Mouse (Mus musculus) splenic B cell, adult 2 months (primary cell): ENCODE measurements around the gene Gtdc1.

Source experiments
- DNase-seq: peaks from one replicate; pipeline ENCODE4 v3.0.0-alpha.2; 2011; ENCODE audit warnings: low read depth, low spot score
- H3K27me3 ChIP-seq: 2 replicates; pipeline ENCODE4 v1.6.1; 2012; ENCODE audit warnings: mild to moderate bottlenecking, low read length, moderate library complexity, mixed read lengths; ENCODE audit not compliant: control insufficient read depth, poor library complexity, insufficient read depth, severe bottlenecking
- H3K36me3 ChIP-seq: 2 replicates; pipeline ENCODE4 v1.6.1; 2012; ENCODE audit warnings: mild to moderate bottlenecking, low read length, moderate library complexity, mixed read lengths; ENCODE audit not compliant: control insufficient read depth, poor library complexity, insufficient read depth, severe bottlenecking

Gene Gtdc1

DNA sequence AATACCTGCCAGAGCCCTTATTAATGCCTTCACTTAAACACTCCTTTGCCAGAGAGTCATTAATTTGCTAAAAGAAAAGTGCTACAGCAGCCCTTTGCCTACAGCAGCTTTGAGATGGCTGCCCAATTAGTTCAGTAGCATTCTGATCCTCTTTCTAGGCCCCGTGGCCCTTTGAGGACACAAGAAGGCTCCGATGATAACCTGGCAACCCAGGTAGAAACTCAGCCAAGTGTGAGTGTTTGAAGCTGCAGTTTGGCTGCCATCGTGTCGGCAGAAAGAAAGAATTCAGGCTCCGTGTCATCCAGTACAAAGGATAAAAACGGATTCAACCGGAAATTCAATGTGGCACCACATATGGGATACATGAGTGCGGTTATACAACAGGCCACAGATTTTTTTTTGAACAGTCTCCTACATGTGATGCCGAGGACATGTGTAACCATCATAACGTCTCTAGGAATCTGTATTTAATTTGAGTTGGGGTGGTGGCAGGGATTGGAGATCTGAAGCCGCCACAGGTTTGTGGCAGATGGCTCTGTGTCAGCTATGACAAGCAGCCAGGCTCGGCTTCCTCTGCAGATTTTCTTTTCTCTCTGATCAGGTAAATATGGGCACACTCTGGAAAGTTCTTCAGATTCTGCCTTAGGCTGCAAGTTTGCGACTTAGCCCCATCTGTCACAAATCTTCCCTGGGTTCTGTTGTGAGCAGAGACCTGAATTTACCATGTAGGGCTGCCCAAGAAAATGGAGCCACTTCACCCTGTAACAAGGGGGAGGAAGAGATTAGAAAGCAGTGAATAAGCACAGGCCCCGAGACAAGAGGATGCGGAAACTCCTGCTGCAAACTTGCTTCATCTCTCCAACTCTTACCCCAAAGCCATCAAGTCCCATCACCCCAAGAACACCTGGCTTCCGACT, 362.4 kb downstream of the Gtdc1 start:
- no peak for DNase-seq
- H3K27me3 ChIP-seq, result no peaks in the 10 kb centered on the region
- no peaks in the 10 kb centered on the region for H3K36me3 ChIP-seq

DNA sequence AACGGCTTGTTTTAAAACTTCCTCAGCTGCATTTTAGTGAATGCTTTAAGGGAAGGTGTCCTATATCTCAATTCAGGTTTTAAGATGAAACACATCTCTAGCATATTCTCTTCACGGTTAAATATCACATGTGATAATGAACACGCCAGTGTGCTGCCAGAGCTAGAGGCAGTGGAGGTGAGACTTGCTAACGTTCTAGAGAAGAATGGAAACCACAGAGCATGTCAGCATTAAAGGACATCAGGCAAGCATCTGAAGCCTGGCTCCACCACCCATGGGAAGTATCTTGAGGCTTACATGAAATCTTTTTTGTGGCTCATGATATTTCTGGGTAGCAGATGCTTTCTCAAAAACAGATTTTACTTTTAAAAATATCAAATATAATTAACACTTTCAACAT, 365.7 kb downstream of the Gtdc1 start:
- no peak for DNase-seq
- H3K36me3 ChIP-seq, result no peaks in the 10 kb centered on the region
- H3K27me3 ChIP-seq, result no peaks in the 10 kb centered on the region

DNA sequence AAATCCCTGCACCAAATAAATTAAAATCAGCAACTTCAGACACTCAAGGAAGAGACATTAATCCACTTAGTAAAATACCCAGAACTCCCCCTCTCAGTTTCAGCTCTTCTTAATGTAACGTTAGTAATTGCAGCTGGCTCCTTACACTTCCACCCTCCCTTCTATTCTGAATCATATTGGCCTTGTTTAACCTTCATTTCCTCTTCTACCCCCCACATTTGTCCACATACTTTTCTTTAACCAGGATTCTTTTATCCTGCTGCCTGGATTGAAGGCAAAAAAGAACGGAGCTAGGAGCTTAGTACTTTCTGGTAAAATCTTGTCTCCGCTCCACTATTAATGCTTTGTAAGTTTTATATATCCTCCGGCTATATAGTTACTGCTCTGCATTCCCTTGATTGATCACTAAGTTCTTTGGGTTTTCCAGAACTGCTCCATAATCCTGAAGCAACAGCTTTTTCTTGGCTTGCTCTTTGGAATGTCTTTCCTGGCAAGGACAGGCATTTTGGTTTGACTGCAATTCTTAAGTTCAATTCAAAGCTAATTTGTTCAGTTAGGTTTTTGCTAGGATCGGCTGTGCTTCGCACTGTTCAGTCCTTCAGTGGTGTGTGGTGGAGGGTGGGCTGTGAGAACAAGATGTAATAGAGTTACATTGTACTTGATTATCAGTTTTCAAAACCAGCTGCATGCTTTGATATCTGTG, 368.1 kb downstream of the Gtdc1 start:
- DNase-seq, result no peak
- Histone ChIP-seq H3K36me3 (no peaks in the 10 kb centered on the region), H3K27me3 (no peaks in the 10 kb centered on the region)

DNA sequence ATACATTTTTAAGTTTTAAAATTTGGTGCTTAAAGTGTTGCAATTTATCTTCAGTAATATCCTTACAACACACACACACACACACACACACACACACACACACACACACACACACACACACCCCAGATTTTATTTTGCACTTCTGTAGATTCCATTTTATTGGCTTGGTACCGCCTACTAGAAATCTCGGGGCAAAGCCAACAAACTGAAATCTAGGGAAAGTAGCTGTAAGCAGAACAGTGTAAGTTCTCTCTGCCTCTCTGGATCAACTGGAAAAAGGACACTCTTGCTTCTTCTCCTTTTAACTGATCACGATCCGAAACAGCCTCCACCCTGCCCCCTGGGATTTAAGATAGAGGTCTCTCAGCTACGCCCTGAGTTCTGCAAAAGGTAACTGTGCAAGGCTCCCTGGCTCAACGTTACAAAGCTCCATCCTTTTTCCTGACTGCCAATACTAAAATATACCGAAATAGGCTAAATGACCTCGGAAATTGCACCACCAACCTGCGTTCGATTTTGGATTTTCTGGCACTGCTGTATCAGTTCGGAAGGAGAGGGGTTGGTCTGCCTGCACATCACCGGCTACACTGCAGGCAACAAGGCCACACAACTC, 369.7 kb downstream of the Gtdc1 start:
- peak; percentile 3 for DNase-seq
- Histone ChIP-seq H3K36me3 (no peaks in the 10 kb centered on the region), H3K27me3 (no peaks in the 10 kb centered on the region)

DNA sequence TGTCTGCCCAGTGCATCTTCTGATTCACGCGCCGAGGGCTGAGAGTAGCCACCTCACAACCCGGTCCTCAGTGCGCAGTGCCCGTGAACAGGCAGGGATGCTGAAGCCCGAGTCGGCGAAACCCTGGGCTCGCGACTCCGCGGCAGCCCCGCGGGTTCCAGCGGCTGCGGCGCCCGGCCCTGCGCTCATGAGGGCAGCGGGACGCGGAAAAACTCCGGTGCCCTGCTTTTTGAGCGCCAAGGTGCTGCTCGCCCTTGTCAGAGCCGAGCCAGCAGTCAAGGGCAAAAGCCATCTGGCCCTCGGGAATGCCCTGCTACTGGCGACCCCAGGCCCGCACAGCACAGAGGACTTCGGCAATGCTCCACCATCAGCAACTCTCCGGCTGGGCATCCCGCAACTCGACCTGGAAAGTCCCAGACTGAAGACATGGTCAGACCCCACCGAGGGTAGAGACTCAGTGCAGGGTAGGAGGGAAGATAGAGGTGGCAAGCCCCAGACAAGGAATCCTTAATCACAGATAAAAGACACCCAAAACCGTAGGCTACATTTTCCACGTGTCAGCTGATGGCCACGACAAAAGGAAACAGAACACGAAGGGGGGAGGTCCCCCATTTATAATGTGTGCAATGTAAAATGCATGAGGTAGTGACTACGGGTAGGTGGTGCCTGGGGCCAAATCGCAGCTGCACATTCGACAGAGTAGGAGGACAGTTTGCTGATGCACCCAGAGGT, 370.4 kb downstream of the Gtdc1 start:
- H3K27me3 ChIP-seq, result no peaks in the 10 kb centered on the region
- peak; percentile 20 for DNase-seq
- no peaks in the 10 kb centered on the region for H3K36me3 ChIP-seq

DNA sequence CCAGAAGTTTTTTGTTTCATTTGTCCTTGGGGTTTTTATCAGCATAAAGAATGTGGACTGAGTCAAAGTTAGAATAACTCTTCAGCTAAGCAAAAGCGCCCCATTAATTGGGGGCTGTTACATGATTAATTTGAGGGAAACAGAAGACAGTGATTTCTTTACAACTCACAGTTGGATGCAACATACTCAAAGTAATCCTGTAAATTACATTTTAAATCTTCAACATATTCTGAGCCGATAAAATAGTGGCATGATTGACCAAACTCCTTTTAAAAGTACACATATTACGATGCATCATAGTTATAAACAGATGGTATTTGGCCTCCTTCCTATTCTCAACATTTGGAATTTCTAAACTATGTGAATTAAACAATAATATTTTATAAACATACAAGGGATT, 372.7 kb downstream of the Gtdc1 start:
- no peak for DNase-seq
- Histone ChIP-seq H3K27me3 (no peaks in the 10 kb centered on the region), H3K36me3 (no peaks in the 10 kb centered on the region)

DNA sequence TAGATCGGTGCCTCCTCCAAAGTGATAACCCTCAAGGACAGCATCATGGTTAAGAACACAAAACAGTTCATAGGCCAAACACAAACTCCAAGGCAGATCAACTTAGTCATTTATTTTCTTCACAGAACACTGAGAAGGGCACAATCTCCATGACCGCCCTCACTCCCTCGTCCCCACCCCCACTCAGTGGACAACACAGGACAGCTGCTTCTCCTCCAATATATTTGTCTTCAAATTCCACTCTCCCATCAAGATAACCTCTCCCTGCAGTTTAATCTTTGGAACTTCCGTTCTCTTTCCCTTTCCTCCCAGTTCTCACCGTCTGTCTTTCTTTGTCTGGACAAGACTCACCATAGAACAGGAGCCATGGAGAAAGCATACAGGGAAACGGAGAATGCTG, 378.1 kb downstream of the Gtdc1 start:
- Histone ChIP-seq H3K36me3 (no peaks in the 10 kb centered on the region), H3K27me3 (no peaks in the 10 kb centered on the region)
- no peak for DNase-seq

DNA sequence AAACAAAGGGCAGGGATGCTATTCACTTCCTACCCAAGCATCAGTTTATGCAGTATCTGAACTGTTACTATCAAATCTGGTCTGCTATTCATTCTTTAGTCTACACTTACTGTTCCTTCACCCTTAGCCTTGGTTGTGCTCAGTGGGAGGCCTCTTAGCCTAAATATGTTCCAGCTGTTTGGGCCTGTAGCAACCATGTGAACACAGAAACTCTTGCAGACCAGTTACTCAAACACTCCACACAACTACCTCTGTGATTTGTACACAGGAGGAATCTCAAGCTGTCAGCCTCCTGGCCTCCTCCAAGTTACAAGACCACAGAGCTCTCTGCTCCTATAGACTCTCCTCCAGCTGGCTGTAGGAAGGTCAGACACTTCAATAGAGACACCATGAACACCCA, 384.7 kb downstream of the Gtdc1 start:
- Histone ChIP-seq H3K36me3 (no peaks in the 10 kb centered on the region), H3K27me3 (no peaks in the 10 kb centered on the region)
- no peak for DNase-seq

DNA sequence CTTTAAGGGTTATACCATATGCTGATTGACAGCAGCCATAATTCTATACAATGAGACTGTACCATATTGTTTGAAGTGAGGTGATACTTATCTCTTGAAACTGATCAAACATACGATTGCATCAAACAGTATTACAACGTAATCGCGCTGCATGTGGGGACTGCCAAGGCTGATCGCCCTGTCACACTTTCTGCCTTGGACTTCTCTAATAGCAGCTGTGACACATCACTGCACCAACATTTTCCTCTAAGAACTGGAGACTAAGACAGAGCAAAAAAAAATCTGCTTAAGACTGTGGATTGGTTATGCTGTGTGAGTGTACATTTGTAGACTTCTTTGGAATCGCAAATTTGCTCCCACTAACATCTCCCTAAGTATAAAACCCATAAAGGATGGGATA, 385.7 kb downstream of the Gtdc1 start:
- no peak for DNase-seq
- no peaks in the 10 kb centered on the region for H3K36me3 ChIP-seq
- no peaks in the 10 kb centered on the region for H3K27me3 ChIP-seq

DNA sequence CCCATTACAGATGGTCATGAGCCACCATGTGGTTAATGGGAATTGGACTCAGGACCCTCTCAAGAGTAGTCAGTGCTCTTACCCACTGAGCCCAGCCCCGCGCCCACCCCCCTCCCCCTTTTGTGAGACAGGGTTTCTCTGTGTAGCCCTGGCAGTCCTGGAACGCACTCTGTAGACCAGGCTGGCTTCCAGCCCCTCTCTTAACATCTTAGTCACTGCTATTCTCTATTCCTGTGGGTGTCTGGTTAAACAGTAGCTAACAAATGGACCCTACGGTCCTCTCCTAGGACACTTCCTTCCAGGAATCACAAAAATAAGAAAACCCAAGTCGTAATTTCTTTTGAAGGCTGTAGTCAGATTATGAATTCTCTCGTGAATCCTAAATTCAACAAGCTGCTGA, 386.6 kb downstream of the Gtdc1 start:
- no peak for DNase-seq
- Histone ChIP-seq H3K36me3 (no peaks in the 10 kb centered on the region), H3K27me3 (no peaks in the 10 kb centered on the region)

DNA sequence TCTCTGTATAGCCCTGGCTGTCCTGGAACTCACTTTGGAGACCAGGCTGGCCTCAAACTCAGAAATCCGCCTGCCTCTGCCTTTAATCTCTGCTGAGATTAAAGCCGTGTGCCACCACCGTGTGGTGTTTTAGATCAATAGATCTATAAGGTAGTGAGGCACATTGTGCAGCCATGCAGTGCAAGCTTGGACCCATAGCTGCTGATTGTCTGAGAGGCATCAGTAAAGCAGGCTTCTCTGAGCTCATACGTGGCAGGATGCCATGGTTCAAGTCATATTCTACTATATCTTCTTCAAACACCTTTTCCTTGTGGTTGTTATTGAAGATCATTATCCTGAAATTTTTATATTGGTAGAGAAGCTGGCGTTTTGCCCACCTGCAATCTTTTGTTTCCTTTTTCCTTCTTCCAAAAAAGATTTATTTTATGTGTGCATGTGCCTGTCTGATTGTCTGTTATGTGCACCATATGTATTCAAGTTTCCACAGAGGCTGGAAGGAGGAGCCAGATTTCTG, 388.3 kb downstream of the Gtdc1 start:
- no peak for DNase-seq
- Histone ChIP-seq H3K36me3 (no peaks in the 10 kb centered on the region), H3K27me3 (no peaks in the 10 kb centered on the region)

DNA sequence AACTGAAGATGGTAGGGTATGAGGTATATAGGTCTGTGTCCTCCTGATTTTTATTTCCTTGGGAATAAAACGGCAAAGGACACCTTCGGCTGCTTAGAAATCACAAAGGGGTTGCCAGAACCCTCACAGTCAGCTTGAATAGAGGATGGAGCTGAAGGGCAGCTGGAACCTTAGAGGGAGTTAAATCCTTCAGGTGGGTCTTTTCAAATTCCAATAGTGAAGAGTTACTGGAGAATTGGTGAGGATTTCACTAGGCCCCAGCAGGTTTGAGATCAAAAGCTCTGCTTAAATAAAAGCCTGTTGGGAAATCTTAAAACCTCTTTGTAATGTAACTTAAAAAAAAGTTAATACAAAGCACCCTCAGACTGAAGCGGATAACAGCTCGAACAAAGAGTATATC, 389.3 kb downstream of the Gtdc1 start:
- no peaks in the 10 kb centered on the region for H3K36me3 ChIP-seq
- DNase-seq, result no peak
- H3K27me3 ChIP-seq, result no peaks in the 10 kb centered on the region

DNA sequence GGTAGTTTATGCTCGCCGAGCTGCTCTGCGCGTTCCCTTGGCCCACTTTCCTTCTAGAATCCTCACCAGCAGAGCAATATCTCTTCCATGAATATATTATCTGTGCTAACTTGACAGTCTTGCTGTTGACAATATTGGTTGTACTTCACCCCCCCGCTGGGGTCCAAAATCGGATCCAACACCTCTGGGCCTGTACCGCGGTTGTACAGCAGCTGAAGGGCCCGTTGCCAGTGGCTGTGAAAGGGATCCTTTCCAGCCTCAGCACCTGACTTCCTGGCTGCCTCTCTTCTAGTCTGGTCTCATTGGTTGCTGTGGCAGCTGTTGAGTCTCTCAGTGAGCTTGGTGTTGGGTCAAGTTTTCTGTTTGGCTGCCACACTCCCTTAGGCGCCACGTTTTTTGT, 391.7 kb downstream of the Gtdc1 start:
- DNase-seq, result no peak
- Histone ChIP-seq H3K27me3 (no peaks in the 10 kb centered on the region), H3K36me3 (no peaks in the 10 kb centered on the region)

DNA sequence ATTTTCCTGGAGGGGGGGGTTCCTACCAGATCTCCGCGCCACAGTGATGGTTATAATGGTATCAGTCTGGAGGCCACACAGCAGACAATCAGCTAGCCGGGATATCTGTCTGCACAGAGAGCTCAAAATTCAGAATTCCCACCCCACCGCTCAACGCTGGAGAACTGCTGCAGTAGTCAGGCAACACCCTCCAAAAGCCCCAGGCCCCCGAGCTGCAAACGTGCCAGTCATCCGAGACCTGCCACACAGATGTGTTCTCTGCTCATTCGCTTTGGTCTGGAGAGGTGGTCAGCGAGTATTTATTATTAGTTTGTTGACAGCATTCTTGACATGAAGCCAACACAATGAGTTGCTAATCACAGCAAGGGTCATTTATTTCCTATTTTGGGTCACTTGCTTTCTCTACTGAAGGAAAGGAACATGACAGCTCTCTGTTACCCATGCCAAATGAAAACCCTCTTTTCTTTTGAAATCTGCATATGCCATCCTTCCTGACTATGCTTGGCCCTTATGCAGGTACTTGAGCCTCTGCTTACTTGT, 392.3 kb downstream of the Gtdc1 start:
- Histone ChIP-seq H3K27me3 (no peaks in the 10 kb centered on the region), H3K36me3 (no peaks in the 10 kb centered on the region)
- no peak for DNase-seq
